Mouse (Mus musculus) limb, embryonic 10.5 days (tissue): ENCODE data around the gene Mrtfa. TPM values are rescaled to one million over a fixed set of nuclear protein-coding genes. Genes with fewer than 3 reads are reported as not detected.

Experiments used
- DNase-seq: peaks from one replicate; pipeline ENCODE4 v3.0.0-alpha.2; 2017; ENCODE audit warnings: low spot score
- H3K27ac ChIP-seq: fragments of 300-500 bp; sonication (generic); 2 replicates; pipeline ENCODE4 v1.5.1; 2016; ENCODE audit warnings: mild to moderate bottlenecking
- H3K27me3 ChIP-seq: fragments of 300-500 bp; sonication (generic); 2 replicates; pipeline ENCODE4 v1.6.1; 2016; ENCODE audit warnings: low read depth, mild to moderate bottlenecking; ENCODE audit not compliant: poor library complexity, severe bottlenecking
- H3K36me3 ChIP-seq: fragments of 300-500 bp; sonication (generic); 2 replicates; pipeline ENCODE4 v1.6.1; 2016; ENCODE audit warnings: mild to moderate bottlenecking, moderate library complexity
- H3K4me1 ChIP-seq: fragments of 300-500 bp; sonication (generic); 2 replicates; pipeline ENCODE4 v1.6.1; 2016
- H3K4me3 ChIP-seq: fragments of 300-500 bp; sonication (generic); 2 replicates; pipeline ENCODE4 v1.5.1; 2016; ENCODE audit warnings: mild to moderate bottlenecking, moderate library complexity
- H3K9me3 ChIP-seq: fragments of 300-500 bp; sonication (generic); replicated peaks from 2 replicates; pipeline ENCODE4 v1.6.1; 2016; ENCODE audit warnings: mild to moderate bottlenecking
- WGBS: fragments of 180-500 bp; shearing (Covaris S2); methylation state at CpG from one replicate; pipeline ENCODE4 v1.1.7; 2016; 5-methylcytosine and 5-hydroxymethylcytosine counted together
- polyA plus RNA-seq: library from polyadenylated mRNA; unstranded; fragments of >200 nt; fragmentation: Nextera tagmentation; extraction: Ambion mirVana; gene quantifications from 2 replicates; pipeline ENCODE4 v1.2.1, GENCODE M21; 2016

The Mrtfa gene
- polyA plus RNA-seq, 1 experiment from 2014 or later = 24.9 TPM

DNA sequence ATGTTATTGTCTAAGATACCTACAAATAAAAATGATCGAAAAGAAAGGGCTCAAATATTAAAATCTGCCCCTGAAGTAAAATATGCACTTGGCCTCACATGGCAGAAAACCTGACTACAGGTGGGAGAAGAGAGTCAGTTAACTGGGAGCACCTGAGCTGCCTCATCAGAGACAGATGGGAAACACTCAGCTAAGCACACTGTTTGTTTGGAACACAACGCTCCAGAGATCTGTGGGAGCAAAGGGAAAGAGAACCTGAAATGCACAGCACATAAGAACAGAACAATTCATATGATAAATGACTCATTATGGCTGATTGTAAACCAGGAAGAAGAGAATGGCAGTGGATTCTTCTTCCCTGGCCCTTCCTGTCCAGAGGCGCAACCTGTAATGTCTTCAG lies 87.1 kb downstream of the Mrtfa start:
- no peak overlapping the region for H3K27ac ChIP-seq
- H3K4me3 ChIP-seq = no peak overlapping the region
- H3K27me3 ChIP-seq = no peaks in the 10 kb centered on the region
- 85% methylated on average over 3 of the region's 3 CpGs for WGBS
- no peaks in the 10 kb centered on the region for H3K36me3 ChIP-seq
- no peaks in the 10 kb centered on the region for H3K9me3 ChIP-seq
- DNase-seq = no peak
- H3K4me1 ChIP-seq = peaks cover 38% of the 10 kb centered on the region

DNA sequence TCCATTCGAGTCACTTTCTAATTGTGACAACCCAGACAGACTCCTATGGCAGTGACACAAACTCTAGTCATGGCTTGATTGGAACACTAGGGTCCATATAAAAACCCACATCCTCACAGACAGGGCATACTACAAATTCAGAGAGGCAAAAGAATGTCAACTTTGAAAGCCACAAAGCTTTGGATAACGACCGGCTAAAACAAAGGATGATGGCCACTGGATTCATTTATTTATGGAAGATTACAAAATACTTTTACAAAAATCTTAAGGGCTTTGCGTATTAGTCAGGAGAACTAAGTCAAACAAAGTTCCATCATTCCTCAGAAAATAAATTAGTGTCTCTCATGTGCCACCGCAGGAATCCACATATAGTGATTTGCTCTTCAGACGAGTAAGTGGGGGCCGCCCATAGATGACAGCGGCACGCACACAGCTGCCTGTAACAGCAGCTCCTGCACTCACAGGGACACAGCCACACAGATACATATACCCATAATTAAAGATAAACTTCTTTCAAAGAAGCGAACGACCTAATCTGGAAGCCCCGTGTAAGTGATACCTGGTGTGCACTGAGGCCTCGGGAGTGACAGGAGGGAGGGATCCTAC lies 88.2 kb downstream of the Mrtfa start:
- no peaks in the 10 kb centered on the region for H3K27me3 ChIP-seq
- H3K27ac ChIP-seq = no peak overlapping the region
- 84% methylated on average over 13 of the region's 13 CpGs for WGBS
- no peak for DNase-seq
- no peak overlapping the region for H3K4me3 ChIP-seq
- peaks cover 34% of the 10 kb centered on the region for H3K4me1 ChIP-seq
- H3K9me3 ChIP-seq = no peaks in the 10 kb centered on the region
- H3K36me3 ChIP-seq = no peaks in the 10 kb centered on the region

DNA sequence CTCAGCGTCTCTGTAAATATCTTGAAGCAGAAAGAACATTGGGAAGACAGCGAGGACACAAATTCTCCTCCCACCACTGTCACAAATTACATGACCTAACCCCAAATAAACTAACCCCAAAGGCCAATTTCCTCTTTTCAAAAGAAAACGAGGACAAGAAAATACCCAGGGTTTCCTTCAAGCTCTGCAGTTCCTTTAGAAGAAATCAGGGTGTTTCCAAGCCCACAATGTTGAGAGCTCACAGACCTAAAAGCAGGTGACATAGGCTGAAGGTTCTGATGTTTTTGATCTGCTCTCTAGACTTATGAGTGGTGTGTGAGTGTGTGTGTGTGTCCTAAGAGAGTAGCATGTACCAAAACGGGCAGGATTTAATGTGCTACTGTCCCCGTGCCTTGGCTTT lies 89.2 kb downstream of the Mrtfa start:
- peaks cover 39% of the 10 kb centered on the region for H3K4me1 ChIP-seq
- 78% methylated on average over 5 of the region's 5 CpGs for WGBS
- H3K4me3 ChIP-seq = no peak overlapping the region
- H3K36me3 ChIP-seq = no peaks in the 10 kb centered on the region
- no peaks in the 10 kb centered on the region for H3K9me3 ChIP-seq
- no peaks in the 10 kb centered on the region for H3K27me3 ChIP-seq
- no peak overlapping the region for H3K27ac ChIP-seq
- no peak for DNase-seq

DNA sequence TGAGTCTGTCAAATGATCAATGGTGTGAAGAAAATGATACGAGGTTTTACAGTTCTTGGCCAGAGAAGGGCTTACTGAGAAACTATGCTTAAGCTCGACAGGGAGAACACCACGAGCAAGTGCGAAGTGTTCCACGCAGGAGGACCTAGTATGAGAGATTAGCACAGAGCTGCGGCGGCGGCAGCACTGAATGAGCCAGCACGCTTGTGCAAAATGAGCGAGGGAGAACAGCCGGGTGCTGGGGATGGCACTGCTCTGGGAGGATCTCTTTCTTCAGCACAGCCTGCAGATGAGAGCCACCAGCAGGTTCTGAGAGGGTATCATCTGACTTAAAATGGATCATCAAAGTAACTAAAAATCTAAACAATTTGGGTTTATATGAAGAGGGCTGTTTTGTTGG lies 91.3 kb downstream of the Mrtfa start:
- Histone ChIP-seq H3K36me3 (no peaks in the 10 kb centered on the region), H3K4me1 (peaks cover 20% of the 10 kb centered on the region; the same call in 1 of the 2 replicates), H3K9me3 (no peaks in the 10 kb centered on the region), H3K27me3 (no peaks in the 10 kb centered on the region), H3K4me3 (no peak overlapping the region), H3K27ac (no peak overlapping the region)
- DNase-seq = no peak
- WGBS = 86% methylated on average over 11 of the region's 11 CpGs

DNA sequence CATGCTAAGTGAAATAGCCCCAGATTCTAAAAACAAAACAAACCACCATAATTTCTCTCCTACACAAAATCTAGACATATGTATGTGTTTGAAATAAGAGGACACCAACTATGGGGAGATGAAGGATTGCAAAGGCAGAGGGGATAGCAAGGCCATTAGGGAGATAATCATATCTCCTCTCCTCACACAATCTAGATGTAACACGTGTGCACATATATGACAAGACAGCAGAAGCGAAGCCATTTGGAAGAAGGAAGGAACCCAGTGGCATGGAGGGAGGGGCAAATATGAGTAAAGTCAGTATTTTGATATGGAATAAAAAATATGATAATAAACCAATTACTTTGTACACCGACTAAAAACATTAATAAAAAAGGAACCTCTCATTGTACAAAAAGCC lies 91.9 kb downstream of the Mrtfa start:
- Histone ChIP-seq H3K27ac (no peak overlapping the region), H3K4me3 (no peak overlapping the region), H3K4me1 (peaks cover 17% of the 10 kb centered on the region; the same call in 1 of the 2 replicates), H3K27me3 (no peaks in the 10 kb centered on the region), H3K36me3 (no peaks in the 10 kb centered on the region), H3K9me3 (no peaks in the 10 kb centered on the region)
- whole genome bisulfite sequencing = 97% methylated on average over 3 of the region's 3 CpGs
- DNase-seq = no peak

DNA sequence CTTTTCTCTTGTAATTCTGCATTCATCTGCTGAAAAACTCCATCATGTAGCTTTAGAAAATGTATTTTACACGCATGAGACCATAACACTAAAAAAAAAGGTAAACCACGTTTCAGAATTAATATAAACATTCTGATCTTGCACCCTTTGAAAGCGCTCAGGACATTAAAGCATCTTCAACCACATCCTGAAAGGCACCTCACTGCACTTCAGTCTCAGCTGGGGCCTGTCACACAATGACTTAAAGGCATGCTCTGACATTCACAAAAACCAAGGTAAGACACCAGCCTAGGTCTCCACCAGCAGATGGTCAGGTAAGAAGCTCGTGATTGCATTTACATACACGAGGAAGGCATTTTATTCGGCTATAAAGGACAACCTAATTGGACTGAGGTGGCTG lies 92.7 kb downstream of the Mrtfa start:
- Histone ChIP-seq H3K27me3 (no peaks in the 10 kb centered on the region), H3K4me3 (no peak overlapping the region), H3K4me1 (peaks cover 15% of the 10 kb centered on the region; the same call in 1 of the 2 replicates), H3K36me3 (no peaks in the 10 kb centered on the region), H3K27ac (no peak overlapping the region), H3K9me3 (no peaks in the 10 kb centered on the region)
- 83% methylated on average over 6 of the region's 6 CpGs for WGBS
- no peak for DNase-seq

DNA sequence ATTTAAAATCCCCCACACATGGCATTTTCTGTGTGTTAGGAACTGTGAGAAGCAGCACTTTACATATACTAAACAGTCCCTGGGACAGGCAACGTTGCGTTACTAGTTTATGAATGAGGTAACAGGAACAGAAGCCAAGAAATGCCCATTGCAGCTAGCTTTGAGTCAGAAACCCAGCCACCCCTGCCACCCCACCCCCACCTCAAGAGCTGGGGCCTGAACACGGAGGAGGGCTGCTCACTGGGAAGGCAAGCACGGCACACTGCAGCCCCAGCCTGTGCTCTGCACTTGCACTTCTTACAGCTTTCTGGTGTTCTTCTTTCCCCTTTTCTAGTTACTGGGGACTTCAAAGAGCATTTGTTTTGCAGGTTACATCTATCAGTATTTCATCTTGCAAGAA lies 93.1 kb downstream of the Mrtfa start:
- no peaks in the 10 kb centered on the region for H3K27me3 ChIP-seq
- 50% methylated on average over 4 of the region's 4 CpGs for WGBS
- H3K27ac ChIP-seq = no peak overlapping the region

DNA sequence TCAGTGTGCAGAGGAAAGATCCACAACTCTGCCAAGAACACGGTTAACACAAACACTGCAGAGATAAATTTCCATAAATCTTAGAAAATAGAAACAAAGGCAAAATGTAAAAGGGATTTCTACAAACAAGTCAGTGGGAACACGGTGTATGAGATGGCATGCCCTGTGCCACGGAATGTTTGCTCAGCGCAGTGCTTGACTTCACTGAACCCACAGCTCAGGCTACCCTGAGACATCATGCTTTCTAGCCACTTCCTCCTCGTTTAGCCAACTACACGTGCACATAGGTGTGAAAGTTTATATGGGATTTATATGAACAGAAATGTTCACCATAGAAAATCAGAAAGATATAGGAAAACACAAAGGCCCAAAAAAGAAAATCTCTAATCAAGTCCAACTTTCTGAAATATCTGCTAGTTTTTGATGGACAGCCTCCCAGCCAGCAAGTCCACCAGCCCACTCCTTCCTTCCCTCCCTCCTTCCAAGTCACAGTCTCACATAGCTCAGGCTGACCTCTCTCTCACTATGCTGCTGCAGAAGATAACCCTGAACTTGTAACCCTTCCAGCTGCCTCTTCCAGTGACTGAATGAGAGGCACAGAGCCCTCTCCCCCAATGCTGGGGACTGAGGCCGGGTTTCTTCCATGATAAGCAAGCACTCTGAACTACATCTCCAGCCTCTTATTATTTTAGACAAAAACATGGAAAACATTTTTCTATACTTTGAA lies 94.1 kb downstream of the Mrtfa start:
- WGBS = 88% methylated on average over 7 of the region's 7 CpGs
- no peak overlapping the region for H3K4me3 ChIP-seq
- no peaks in the 10 kb centered on the region for H3K36me3 ChIP-seq
- H3K27me3 ChIP-seq = no peaks in the 10 kb centered on the region
- DNase-seq = no peak
- no peaks in the 10 kb centered on the region for H3K9me3 ChIP-seq
- no peak overlapping the region for H3K27ac ChIP-seq
- H3K4me1 ChIP-seq = peaks cover 11% of the 10 kb centered on the region; the same call in 1 of the 2 replicates

More for the DNA sequence above, 93.1 kb downstream of the Mrtfa start:
- H3K4me1 ChIP-seq = peaks cover 11% of the 10 kb centered on the region; the same call in 1 of the 2 replicates
- no peaks in the 10 kb centered on the region for H3K9me3 ChIP-seq
- H3K36me3 ChIP-seq = no peaks in the 10 kb centered on the region
- H3K4me3 ChIP-seq = no peak overlapping the region
- DNase-seq = no peak

DNA sequence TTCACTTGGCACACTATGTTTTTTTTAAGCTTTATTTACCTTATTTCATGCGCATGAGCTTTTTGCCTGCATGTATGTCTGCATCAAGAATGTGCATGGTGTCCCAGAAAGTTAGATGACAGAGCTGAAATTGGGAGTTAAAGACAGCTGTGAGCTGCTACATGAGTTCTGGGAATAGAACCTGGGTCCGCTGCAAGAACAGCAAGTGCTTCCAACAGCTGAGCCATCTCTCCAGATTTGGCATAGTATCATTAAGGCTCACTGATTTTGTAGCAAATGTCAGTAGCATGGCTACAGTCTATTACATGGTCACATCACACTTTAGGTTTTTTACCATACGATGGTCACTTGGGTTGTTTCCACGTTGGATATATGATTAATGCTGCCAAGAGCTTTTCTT lies 97.5 kb downstream of the Mrtfa start:
- DNase-seq = no peak
- H3K27ac ChIP-seq = no peak overlapping the region
- H3K9me3 ChIP-seq = no peaks in the 10 kb centered on the region
- no peaks in the 10 kb centered on the region for H3K27me3 ChIP-seq
- H3K4me3 ChIP-seq = no peak overlapping the region
- peaks cover 11% of the 10 kb centered on the region; the same call in 1 of the 2 replicates for H3K4me1 ChIP-seq
- 93% methylated on average over 4 of the region's 4 CpGs for WGBS
- no peaks in the 10 kb centered on the region for H3K36me3 ChIP-seq

DNA sequence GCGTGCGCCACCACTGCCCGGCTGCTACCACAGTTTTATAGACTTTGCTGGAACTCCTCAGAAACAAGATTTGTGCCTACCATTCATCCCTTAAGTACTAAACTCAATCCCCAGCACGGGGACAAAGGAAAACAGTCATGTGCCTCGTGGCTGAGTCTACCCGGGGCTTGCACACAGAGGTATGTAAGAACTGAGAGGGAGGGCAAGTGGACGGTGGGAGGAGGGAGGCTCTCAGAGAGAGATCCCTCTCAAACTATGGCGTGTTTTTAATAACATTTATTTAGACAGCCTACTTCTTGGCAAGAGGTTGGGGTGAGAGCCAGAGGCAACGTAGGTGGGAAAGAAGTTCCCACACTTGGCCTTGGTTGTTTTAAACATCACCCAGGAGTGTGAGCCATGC lies 98.8 kb downstream of the Mrtfa start:
- WGBS = 92% methylated on average over 9 of the region's 9 CpGs
- H3K27me3 ChIP-seq = no peaks in the 10 kb centered on the region
- H3K9me3 ChIP-seq = no peaks in the 10 kb centered on the region
- H3K36me3 ChIP-seq = no peaks in the 10 kb centered on the region
- H3K27ac ChIP-seq = no peak overlapping the region
- 0 out of 2 replicates have a peak, but pooled peaks cover 7% of the 10 kb centered on the region for H3K4me1 ChIP-seq
- no peak for DNase-seq
- no peak overlapping the region for H3K4me3 ChIP-seq

DNA sequence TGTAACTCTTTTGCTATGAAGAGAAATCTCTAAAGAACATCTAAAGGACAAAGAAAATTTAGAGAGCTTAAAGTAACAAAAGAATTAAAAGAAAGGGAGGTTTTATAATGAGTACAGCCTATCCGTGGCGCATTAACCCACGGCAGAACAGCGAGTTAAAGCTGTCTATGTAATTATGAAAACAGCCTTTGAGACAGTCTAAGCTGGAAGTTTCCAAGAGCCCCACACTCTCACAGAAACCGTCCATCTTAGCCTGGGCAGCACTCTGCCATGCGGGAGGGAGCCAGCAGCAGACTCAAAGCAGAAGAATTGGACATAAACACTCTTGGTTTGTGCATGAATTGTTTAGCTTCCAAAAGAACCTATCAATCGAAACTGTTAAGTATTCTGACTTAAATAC lies 103.0 kb downstream of the Mrtfa start:
- H3K4me1 ChIP-seq = peaks cover 18% of the 10 kb centered on the region

DNA sequence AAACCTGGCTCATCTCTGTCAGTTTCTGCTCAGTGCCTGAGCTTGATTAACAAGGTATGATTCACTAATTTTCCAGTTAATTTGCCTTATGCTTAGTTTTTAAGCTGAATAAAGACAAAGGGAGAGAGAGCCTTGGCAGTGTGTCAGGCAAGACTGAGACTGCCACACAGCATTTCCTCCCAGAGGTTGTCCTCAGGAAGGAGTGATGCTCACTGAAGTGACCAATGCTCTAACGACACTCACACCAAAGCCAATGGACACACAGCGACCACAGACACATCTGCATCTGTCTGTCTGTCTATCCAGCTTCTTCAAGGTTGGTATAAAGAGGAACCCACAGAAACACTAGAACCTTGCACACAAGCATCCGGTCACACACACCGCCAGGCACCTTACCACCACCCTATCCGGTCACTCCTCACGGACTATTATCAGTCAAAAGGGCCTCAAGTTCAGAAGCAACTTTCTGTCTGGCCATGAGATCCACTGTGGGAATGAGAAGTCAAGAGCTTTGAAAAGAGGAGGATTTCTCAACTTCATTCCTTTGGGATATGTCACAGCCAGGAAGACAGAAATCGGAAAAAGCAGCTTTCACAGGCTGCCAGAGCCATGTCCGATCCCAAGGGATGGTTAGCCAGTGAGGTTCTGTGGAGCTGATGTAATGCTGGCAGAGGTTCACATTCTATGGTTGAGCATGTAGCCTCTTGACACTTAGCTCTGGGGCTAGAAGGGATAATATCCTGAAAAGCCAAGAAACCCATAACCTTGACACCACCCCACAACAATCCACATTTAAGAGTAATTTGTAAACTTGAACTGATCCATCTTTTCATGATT lies 103.7 kb downstream of the Mrtfa start:
- Histone ChIP-seq H3K27ac (no peak overlapping the region), H3K9me3 (no peaks in the 10 kb centered on the region), H3K4me3 (no peak overlapping the region), H3K36me3 (no peaks in the 10 kb centered on the region), H3K4me1 (peaks cover 18% of the 10 kb centered on the region), H3K27me3 (no peaks in the 10 kb centered on the region)
- 93% methylated on average over 8 of the region's 8 CpGs for WGBS
- no peak for DNase-seq

More for the DNA sequence above, 103.0 kb downstream of the Mrtfa start:
- no peak for DNase-seq
- Histone ChIP-seq H3K27me3 (no peaks in the 10 kb centered on the region), H3K4me3 (no peak overlapping the region), H3K9me3 (no peaks in the 10 kb centered on the region), H3K27ac (no peak overlapping the region), H3K36me3 (no peaks in the 10 kb centered on the region)
- 83% methylated on average over 7 of the region's 7 CpGs for WGBS

DNA sequence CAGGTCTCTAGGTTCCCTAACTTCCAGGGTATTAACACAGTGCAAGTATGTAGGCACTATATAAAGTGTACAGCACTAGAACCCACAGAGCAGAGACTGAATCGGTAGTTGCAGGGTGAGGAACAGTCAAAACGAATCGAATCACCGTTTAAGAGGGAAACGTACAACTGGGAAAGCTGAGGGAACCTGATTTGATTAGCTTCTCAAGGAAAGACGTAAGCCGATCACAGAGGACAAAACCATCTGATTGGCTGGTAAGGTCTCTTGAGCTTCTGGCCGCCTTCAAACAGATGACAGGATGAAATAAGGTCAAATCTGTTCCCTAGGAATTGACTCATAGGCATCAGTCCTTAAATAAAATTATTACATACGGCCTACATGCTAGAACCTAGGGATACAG lies 106.7 kb downstream of the Mrtfa start:
- no peaks in the 10 kb centered on the region for H3K27me3 ChIP-seq
- no peaks in the 10 kb centered on the region for H3K36me3 ChIP-seq
- H3K27ac ChIP-seq = no peak overlapping the region
- no peaks in the 10 kb centered on the region for H3K9me3 ChIP-seq
- WGBS = 85% methylated on average over 9 of the region's 9 CpGs
- H3K4me1 ChIP-seq = peaks cover 23% of the 10 kb centered on the region
- no peak for DNase-seq
- H3K4me3 ChIP-seq = no peak overlapping the region
